Mouse (Mus musculus) ovary, adult 18-20 months (tissue): Measurements from ENCODE around the gene Cntn5.

Experiments
- DNase-seq: peaks from one replicate; pipeline ENCODE4 v3.0.0; 2022; ENCODE audit warnings: low spot score, mixed read lengths

Gene Cntn5

GRCm38 (mm10) chr9:10904616-10905363 is at the start of gene Cntn5:
Cntn5 (minus strand) TSS chr9:10904775.
- no peak for DNase-seq

DNA sequence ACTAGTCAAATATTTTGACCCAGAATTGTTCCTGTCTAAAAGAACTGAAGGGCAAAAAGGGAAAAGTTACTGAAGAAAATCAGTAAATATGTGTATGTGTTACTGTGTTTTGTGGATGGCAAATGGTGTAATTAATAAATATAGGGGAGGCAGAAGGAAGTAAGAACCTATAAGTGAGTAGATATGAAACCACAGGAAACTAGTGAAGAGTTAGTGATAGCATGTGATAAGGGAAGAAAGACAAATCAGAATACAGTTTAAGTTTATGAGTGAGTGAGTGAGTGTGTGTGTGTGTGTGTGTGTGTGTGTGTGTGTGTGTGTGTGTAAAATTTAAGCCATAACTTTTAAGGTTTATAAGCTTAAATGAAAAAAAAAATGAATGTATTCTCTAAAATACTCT is 45.9 kb upstream of the Cntn5 start:
- no peak for DNase-seq

DNA sequence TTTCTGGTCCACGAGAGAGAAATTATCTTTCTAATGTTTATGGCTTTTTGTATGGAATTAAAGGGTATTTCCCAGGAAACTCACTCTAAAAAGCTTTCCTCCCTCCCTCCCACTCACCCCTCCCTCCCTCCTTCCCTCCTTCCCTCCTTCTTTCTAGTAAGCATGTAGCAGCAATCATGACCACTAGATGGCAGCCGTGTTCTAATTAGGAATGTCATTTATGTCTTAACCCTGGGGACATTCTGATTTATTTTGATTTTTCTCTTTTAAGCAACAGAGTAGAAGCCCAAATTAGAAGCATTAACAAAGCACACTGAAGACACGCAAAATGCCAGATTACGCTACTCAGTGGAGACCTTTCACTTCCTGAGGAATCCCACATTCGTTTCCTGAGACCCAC is 5.0 kb upstream of the Cntn5 start:
- no peak for DNase-seq

DNA sequence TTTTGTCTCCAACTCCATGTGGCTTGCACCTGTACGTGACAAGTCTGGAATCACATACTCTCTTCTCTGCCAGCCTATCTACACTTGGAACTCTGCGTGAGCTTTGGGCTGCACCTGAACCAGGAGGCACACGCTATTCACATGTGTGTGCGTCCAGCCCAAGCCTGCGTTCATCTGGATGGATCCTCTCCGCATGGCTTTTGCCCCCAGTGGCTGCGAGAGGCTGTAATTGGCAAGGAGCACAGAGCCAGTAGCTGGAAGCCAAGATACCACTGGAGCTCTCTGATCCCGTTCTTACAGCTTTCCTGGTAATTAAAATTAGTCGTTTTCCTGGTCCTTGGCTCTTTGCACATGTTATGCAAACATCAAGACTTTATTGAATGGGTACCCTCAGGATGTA is 1.1 kb upstream of the Cntn5 start:
- no peak for DNase-seq

DNA sequence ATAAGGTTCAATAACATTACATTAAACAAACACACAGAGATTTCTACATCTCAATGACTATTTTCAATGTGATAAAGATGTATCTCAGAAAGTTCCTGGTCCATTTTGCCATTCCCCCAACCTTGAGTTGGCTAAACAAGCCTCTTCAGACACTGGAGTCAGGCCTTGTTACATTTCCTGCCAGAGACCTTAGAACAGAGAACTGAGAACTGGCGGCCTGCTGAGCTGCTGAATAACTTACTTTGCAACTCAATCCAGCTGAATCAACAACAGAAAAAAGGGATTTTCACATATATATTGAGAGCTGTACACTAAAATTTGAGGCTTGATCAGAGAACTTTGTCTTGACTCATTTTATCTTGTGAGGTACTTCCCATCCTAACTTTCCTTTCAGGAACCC is 24.8 kb downstream of the Cntn5 start:
- DNase-seq = no peak

DNA sequence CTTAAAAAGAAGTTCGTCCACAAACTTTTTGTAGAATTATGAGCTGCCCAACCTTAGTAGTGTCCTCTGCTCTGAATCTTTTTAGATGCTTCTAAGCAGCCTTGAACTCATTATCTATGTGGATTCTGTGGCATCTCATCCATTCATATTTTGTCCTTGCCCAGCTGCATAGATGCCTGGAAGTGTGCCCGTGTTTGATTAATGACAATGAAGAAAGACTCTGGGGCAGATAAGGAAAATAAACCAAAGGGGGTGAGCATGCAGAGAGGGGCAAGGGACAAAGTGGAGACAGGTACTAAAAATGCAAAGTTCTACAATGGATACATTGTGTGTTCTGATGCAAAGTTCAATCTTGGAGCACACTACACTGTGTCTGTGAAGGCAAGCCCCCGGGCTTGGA is 30.7 kb downstream of the Cntn5 start:
- DNase-seq = no peak

DNA sequence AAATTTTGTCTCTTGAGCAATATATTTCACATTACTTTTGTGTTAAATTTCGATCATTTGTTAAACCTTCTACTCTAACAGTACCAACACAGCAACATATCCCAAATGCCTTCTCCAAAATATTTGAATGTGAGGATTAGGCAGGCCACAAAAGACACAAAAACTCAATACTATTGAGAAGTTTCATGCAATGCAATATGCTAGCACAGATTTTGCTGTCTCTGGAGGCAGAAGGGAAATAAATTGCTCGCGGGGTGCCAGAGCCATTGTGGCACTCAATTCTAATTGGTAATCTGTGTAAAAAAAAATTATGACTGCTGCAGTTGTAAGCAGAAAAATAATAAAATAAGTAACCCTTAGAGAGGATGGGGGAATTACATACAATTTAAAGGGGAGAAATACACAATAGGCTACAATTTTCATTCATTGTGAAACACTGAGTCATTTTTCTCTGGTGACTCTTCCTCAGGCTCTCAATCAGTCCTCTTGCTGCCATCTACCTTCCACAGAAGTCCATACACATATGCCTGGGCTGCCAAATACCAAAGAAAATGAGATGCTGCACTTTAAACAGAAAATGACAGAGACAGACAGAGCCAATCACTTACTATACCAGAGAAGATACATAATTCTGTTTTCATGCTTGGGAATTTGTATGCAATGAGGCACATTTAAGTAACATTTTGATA is 48.2 kb downstream of the Cntn5 start:
- DNase-seq = no peak

DNA sequence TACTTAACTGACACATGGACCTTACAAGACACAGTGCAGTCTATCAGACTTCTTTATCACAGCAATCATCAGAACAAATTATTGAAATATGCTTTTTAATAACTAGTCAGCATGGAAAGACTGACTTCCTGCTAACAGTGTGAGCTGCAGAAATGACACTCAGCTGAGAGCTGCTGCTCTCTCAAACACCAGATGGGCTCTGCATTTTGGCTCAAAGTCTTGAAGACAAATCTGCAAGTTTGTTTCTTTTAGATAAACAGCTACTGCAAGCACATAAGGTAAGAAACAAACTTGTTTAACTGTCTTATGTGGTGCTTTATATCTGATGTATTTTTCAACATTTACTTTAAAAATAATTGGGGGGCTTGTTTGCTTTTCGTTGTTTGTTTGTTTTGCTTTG is 87.9 kb downstream of the Cntn5 start:
- no peak for DNase-seq

GRCm38 (mm10) chr9:10797158-10797557 is 107.4 kb downstream of the Cntn5 start:
- DNase-seq = no peak

DNA sequence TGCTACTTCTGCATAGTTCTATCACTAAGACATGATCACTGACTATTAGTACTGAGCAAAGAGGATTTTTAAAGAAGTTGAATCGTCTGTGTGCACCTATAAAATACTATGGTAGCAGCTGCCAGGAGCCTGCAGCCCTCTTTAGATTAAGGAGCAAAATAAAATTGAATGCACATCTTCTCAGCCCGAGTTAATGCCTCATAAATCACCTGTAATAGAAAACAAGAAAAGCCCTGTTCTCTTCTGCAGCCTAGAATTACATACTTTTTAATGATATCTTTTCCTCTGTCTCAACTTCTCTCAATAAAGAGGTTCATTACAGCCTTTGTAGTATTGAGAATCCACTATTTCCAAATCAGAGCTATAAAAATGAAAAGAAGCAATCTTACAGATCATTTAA is 109.5 kb downstream of the Cntn5 start:
- no peak for DNase-seq

GRCm38 (mm10) chr9:10731878-10732277 is 172.7 kb downstream of the Cntn5 start:
- DNase-seq = no peak

- DNase-seq = no peak
These were observed 180.4 kb downstream of the Cntn5 start for GRCm38 (mm10) chr9:10724191-10724590.

DNA sequence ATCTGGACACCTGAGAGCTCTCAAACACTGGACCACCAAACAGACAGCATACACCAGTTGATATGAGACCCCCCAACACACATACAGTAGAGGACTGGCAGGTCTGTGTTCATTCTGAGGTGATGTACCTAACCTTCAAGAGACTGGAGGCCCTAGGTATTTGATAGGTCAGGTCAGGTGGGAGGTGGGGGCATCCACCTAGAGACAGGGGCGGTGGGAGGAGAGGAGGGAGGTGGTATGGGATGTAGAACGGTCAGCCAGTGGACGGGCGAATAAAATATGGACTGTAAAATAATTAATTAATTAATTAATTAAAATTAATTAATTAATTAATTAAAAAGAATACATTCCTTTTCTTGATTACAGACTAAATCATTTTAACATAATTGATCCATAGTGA is 182.5 kb downstream of the Cntn5 start:
- no peak for DNase-seq

DNA sequence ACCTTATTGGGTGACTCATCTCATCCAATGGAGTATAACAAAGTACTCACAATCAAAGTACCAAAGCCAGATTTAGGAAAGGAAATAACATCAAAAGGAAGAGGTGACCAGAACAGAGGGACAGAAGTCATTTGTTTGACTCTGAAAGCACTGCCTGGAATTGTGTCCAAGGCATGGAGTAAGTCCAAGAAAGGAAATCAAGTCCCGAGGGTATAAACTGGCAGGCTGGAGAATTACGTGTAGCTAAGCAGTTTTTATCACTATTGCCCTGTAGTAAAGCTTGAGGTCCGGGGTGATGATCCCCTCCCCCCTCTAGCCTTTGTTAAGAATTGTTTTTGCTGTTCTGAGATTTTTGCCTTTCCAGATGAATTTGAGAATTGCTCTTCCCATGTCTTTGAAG is 185.6 kb downstream of the Cntn5 start:
- no peak for DNase-seq

GRCm38 (mm10) chr9:10713641-10714040 is 190.9 kb downstream of the Cntn5 start:
- no peak for DNase-seq

GRCm38 (mm10) chr9:10681646-10682045 is 222.9 kb downstream of the Cntn5 start:
- no peak for DNase-seq

- DNase-seq = no peak
These were observed 223.4 kb downstream of the Cntn5 start for GRCm38 (mm10) chr9:10681181-10681580.

DNA sequence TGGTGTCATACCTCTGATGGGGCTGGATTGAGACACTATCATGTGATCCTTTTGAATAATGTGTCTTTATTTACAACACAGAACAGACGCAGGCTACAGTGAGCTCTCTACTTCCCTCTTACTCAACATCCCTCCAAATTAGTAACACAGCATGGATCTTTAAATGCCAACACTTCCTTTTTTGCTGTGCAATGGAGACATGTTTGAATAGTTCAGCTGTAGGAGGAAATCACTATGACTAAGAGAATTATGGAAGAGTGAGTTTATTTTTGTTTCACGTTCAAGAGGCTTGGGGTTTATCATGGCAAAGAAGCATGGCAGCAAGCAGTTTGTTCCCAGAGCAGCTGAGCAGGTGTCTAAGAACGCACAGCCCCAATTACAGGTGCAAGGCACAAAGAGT is 235.9 kb downstream of the Cntn5 start:
- no peak for DNase-seq

GRCm38 (mm10) chr9:10667438-10667837 is 237.1 kb downstream of the Cntn5 start:
- no peak for DNase-seq

DNA sequence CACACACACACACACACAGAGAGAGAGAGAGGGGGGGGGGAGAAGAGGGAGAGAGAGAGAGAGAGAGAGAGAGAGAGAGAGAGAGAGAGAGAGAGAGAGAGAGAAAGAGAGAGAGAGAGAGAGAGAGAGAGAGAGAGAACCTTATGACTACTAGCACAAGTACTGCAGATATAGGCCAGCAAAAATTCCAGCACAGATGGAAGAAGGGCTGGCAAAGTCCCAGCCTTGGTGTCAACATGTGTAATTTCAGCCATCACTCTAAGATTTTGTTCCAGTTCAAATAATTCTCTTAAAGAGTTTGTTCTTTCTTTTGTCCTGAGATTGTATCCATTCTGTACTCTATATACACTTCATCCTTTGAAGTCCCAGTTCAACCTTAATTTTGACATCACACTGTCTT is 238.8 kb downstream of the Cntn5 start:
- no peak for DNase-seq

DNA sequence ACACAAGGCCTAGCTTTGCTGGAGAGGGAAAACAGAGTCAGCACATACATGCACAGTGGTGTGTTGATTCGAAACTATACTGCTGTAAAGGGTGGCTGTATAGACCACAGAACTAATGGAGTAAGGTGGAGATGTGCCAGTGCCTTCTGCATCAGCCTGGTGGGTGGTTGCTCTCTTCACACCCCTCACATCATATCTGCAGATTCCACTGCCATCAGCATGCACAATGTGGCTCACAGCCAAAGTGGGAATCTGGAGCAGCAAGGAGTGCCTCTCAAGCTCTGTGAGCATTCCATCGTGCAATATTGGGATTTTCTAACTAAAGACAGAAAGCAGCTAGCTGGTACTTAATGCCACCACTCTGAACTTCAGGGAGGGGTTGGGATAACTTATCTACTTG is 241.5 kb downstream of the Cntn5 start:
- no peak for DNase-seq

DNA sequence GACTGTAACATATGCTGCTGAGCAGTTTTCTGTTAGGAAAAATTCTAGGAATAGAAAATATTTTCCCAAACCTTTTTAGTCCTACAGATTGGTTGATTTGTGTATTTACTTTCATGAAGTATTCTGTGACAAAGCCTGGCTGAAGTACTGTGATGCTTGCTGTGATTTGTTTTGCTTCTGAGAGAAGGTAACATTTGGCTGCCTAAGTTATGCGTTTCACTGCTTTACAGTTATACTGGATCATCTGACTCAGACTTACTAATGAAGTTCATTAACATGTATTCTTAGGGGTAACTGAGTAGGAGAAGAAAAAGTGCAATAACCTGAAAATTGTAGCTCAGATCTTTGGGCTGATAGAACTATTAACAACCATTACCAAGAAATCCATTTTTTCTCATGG is 245.1 kb downstream of the Cntn5 start:
- DNase-seq = no peak

DNA sequence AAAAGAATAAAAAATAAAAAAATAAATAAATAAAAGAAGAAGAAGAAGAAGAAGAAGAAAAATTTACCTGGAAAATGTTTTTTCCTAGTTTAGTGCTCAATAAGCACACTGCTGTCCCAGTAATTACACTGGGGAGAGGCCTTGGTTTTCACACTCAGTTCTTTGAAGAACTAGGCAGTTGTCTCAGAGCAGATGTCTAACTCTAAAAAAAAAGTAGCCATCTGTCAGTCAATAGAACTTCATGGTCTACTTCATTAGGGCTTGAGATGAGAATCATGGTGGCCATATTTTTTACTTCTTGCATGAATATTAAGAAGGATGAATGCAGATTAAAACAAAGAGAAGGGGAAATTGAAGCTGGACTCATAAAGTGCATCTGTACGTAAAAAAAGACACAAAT is 246.5 kb downstream of the Cntn5 start:
- no peak for DNase-seq
